Mouse (Mus musculus) WW6 (cell line): ENCODE data around the gene Gnaz.
A peak's percentile ranks its signal among the peaks of the same experiment; 100 is the strongest.
"Not testable (repeated sequence)": the region's sequence is repeated elsewhere in the genome, so short reads cannot be mapped to it uniquely, and the experiment has no call there.

Experiments
- DNase-seq: peaks from one replicate; pipeline ENCODE4 v3.0.0-alpha.2; 2013; ENCODE audit warnings: low read depth, low spot score

The Gnaz gene

DNA sequence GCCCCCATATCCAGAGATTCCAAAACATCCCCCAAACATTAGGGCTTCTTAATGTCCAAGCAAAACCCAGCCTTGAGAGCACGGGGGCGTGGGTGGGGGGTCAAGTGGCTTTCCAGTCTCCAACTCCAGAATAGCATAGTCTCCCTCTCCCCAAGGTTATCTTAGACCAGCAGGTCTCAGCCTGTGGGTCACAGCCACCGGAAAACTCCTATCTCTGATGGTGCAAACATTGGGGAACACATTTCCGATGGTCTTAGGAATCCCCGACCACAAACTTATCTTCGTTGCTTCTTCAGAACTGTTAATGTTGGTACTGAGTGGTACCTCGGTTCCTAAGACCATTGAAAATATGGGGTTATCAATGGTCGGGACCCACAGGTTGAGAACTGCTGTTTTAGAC, 61.8 kb downstream of the Gnaz start:
- DNase-seq: no peak

DNA sequence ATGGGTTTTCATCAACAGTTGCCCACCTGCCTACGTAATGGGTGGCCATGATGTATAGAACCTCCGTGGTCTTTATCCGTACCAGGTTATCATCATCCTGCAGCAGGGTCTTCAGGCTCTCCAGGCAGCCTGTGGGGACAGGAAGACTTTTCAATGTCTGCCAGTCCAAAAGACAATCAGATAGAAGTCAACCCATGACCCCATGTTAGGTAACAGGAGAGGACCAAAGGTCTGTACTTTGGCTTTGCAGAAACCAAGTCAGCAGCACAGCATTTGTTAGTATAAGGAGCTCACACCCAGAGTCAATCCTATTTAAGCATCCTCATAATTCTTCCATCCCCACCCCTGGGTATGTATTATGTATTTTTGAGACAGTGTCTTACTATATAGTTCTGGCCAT, 62.7 kb downstream of the Gnaz start:
- DNase-seq: no peak

DNA sequence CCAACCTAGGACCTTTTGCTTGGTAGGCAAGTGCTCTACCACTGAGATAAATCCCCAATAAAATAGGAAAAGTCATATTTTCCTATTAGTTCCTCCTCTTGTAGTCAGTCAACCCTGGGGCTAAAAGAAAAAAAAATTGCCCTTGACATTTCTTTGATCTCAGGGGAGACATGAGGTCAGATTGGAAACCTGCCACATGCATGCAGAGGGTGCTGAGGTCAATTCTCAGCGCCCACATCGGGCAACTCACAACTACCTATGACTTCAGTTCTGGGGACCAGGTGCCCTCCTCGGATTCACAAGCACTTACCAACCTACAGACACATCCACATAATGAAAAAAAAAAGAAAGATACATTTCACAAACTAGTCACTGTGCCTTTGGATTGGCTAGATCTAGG, 63.3 kb downstream of the Gnaz start:
- DNase-seq: no peak

DNA sequence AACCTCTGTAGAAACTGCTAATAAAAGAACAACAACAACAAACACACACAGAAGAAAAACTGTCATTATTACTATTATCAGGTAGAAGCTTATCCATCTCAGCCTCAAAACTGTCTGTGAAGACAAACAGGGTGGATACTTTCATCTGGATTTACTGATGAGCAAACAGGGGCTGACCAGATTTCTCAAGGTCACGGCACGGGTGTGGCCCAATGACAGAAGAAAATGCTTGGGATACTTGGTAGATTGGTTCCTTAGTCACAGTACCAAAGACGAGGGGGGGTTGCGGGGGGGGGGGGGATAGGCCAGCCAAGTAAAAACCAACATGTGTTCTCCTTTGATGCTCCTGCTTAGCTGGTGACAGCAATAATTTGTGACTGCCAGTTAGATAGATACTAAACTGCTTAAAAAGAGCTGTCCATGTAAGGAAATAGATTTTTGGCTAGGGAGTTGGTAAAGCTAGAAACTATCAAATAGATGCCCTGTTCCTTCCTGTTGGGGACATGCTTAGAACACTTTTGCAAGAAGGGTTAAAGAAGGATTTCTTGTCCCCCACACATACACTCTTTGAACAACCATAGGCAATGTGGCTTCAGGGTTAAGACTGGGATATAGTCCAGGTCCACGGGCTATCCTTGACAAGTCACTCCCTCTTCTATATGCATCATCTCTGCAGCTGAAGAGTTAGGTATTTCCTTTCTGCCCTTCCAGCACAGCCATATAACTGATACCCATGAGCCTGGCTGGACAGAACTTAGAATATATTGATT, 64.6 kb downstream of the Gnaz start:
- no peak for DNase-seq

DNA sequence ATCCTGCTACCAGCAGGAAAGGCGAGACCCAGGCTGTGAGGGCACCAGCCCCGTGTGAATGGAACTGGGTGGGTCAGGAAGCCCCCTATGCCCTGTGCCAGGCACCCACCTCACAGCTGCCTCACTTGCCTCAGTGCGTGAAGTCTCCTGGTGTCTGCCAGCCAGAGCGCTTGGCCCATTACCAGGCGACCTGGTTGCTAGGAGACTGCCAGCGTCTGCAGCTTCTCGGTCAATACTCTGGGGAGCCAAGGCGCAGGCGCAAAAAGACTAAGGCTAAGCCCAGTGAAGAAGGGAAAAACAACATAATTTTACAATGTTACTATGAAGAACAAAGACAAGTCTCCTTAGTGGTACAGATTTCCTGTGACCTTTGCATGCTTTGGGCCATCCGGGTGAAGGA, 65.4 kb downstream of the Gnaz start, which contains the start of gene Rsph14:
Gene Rsph14 (minus strand): TSS at position 192 of the 400 bp plus-strand sequence.
- DNase-seq: no peak

DNA sequence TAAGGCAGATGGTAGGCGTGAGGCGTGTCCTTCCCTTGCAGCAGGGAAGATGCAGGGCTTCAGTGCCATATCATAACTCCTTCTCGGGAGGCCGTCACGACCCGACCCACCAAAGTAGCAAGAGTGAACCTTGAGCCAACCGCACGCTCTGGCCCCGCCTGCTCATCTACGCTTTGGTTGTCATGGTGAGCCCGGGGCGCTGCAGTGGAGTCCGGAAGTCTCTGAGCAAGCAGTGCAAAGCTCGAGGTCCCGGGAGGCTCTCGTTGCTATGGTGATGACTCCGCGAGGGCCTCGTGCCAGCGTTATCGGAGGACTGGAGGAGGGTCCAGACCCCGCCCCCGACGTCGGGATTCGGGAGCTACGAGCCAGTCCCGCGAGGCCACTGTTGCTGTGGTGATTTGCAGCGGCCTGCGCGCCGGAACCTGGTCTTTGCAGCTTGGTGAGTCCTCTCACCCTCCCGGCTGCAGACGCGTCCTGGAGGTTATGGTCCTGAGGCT, 70.0 kb downstream of the Gnaz start, which contains the start of gene Rab36:
Gene Rab36 (plus strand): TSS at position 176 of the 497 bp plus-strand sequence.
- DNase-seq: peak; percentile 86

DNA sequence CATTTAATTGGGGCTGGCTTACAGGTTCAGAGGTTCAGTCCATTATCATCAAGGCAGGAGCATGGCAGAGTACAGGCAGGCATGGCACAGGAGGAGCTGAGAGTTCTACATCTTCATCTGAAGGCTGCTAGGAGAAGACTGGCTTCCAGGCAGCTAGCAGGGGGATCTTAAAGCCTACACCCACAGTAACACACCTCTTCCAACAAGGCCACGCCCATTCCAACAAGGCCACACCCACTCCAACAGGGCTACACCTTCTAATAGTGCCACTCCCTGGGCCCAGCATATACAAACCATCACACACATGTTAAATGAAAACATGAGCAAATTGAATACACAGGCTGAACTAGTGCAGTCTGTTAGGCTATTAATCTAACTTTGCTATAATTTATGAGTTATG, 75.1 kb downstream of the Gnaz start:
- not testable (repeated sequence) for DNase-seq

DNA sequence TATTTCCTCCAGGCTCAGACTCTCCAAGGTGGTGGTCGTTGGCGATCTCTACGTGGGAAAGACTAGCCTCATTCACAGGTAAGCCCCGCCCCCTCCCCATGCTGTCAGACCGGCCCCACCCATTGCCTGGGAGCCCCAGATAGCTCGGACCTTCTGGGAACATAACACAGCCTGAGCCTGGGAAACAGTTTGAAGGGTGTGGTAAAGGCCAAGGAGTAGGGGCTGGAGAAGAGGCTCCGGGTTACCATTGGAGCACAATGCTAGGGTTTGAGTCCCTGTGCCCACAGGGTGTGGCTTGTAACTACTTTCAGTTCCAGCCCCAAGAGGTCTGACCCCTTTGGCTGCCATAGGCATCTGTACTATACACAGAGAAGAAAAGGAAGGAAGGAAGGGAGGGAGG, 77.5 kb downstream of the Gnaz start:
- DNase-seq: no peak

DNA sequence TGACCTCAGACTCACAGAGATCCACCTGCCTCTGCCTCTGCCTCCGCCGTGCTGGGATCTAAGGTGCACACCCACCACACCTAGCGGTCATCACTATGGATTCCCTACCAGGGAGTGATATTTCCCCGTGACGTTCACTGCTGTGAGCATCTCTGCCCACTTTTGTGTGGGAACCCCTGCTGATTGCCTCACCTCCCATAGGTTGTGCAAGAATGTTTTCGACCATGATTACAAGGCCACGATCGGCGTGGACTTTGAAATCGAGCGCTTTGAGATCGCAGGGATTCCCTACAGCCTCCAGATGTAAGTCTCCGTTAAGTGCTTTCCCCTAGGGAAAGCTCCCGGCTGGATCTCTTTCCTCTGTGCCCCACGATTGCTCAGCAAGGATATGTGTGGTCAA, 78.9 kb downstream of the Gnaz start:
- no peak for DNase-seq

DNA sequence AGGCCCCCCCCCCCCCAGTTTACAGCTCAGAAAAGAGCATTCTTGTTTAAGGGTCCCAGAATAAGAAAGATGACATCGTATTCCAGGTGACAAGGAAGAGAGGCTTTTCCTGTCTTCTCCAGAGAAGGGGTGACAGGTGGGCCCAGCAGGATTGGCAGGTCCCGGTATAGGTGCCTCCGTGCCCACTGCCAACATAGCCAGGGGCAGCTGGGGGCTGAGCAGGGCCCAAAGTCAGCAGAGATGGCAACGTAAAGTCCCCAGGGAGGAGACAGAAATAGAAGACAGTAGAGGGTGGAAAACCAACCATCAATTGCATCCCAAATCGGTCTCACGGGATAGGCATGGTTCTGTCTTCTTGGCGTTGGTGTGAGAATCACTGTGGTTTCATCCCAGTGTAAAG, 81.7 kb downstream of the Gnaz start:
- DNase-seq: no peak

DNA sequence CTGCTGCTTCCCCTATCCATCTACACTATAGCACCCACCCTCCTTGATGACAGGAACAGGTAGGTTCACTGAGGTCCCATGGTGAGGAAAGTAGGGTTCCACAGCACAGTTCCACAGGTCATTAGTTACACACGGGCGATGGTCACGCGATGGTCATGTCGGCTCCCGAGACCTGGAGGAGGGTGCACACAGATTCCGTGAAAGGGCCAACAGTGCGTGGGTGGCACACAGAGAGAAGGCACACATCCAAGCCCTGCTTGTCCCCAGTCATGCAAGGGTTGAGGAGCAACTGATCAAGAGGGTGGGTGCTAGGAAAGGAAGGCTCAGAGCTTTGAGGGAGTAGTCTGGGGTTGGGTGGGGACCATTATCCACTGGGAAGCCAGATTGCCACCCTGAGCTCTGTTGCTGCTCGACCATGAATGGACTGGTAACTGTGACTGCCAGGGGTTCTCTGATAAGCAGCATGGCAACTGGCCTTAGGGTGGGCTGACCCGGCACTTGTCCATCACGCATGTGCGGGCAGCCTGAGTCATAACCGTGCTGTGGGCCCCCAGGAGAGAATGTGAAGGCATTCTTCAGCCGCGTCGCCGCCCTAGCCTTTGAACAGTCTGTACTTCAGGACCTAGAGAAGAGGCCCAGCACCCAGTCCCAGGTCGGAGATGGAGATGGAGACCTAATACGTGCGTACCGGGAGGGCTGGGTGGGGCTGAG, 84.5 kb downstream of the Gnaz start:
- DNase-seq: no peak

DNA sequence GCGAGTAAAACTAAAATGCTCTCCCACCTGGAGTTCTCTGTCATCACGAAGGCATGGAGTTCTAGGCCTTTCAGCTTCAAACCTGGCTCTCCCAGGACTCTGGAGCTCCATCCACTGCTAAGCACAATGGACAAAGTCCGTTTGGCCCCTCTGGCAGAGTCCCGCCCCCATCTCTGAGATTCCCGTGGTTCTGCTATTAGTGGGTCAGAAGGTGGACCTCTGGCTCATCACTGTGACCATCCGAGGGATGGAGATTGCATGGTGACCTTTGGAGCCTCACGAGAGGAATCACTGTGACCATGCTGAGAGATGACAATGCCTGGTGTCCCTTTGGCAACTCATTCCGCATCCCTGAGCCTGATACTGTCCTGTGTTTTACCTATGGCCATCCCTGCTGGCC, 85.9 kb downstream of the Gnaz start:
- DNase-seq: no peak

DNA sequence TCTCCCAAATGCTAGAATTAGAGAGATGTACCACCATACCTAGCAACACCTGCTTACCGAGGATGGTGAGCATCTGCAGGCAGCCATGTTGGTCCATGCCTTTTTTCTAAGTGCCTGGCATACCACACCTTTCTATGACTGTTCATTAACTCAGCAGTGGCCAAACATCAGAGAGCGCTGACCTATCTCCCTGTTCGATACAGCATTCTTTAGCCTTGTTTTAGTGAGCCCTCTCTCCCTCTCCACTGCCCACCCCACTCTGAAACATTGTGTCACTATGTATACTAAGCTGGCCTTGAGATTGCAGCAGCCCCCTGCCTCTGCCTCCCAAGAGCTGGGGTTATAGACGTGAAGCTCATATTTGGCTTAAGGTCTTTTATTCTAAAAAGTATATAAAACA, 86.7 kb downstream of the Gnaz start:
- DNase-seq: no peak

DNA sequence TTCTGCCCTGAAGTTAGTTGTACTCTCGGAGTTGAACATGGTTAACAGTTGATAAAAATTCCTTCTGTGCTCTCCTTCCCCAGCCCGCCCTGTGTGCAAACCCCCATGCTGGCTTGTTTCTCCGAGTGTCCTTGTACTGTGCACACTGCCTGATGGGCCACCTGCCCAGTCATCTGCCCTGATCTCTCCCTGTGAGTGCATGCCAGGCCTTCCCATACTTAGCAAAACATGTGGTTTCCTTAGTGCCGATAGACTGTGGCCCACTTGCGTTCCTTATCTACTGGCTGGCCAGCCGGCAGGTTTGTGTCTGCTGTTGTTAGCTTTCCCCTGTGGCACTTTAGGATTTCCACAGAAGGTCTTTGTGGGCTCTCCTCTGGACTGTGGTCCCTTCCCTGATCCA, 87.1 kb downstream of the Gnaz start:
- no peak for DNase-seq

DNA sequence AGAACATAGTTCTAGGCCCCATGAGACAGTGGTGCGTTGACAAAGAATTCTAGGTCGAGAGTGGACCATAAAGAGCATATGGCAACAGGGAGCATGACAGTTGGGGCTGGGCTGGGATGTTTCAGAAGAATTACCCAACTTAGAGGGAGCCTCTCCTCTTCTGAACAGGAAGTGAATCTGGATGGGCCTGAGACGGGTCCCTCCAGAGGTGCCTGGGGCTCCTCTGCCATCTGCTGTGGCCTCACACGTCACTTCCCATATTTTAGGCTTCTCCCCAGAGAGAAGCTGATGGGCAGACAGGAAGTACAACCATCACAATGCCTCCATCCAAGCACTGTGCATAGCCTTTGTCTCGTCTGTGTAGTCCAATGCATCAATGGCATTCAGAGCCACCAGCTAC, 88.7 kb downstream of the Gnaz start:
- no peak for DNase-seq

DNA sequence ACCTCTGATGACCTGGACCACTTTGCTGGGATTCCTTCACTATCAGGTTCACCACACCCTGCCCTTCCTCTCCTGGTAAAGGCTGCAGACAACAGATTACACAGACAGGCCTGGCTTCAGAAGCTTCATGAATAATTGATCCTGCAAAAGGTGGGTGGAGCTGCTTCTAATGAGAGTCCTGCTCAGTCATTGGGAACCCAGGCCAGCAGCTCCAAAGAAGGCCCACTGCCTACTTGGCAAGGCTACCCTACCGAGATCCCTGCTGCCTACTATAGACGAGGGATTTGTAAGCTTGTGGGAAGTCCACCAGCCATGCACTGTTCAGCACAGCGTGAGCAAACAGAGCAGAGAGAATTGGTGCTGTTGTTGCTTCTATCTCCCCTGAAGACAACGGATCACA, 89.3 kb downstream of the Gnaz start:
- DNase-seq: no peak

DNA sequence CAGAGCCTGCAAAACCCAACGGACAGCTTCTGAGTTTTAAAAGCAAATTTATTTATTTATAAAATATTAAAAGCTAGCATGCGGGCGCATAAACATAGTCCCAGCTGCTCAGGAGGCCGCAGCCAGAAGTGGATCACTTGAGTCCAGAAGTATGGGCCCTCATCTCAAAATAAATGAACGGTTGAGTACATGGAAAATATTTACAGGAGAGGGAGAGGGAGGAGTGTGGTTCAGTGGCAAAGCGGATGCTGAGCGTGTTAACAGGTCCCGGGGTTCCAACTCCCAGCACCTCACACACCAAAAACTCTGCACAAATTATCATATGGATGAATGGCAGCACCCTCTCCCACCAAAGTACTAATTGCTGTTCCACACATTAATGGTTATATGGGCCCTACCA, 91.4 kb downstream of the Gnaz start:
- DNase-seq: no peak

DNA sequence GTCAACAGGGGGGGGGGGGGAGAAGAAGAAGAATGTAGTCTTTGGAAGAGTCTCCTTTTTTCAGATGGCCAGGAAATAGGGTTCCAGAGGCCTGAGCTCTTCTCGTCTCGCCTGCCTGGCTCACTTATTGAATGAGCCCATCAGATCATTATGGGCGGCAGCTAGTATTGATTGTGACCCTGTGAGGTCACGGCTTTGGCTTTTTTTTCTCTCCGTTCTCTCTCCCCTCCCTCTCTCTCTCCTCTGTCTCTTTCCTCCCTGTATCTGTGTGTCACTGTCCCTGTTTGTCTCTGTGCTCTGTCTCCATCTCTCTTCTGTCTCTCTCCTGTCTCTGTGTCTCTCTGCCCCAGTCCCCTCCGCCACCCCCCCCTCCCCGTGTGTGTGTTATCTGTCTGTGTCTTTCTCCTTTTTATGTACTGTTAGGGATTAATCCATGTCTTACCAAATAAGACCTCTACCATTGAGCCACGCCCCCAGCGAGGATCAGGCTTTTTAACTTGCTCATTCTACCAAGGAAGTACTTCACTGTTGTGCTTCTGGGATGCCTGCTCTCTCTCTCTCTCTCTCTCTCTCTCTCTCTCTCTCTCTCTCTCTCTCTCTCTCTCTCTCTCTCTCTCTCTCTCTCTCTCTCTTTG, 91.9 kb downstream of the Gnaz start:
- no peak for DNase-seq

DNA sequence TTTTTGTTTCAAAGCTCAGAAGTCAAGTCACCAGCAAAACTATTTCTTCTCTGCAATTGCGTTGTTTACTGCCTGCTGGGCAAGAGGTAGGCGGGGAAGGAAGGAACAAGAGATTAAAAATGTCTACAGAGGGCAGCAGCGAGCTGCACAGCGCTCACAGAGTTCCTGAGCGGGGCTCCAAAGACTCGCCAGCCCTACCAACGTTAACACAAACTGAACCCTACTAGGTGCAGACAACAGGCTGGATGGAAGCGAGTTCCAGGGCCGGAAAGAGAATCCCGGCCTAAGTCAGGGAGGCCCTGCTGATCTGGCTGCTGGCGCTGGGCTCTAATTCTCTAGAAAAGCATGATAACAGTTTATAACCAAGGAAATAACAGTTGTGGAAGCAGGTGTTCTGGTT, 92.4 kb downstream of the Gnaz start:
- no peak for DNase-seq

DNA sequence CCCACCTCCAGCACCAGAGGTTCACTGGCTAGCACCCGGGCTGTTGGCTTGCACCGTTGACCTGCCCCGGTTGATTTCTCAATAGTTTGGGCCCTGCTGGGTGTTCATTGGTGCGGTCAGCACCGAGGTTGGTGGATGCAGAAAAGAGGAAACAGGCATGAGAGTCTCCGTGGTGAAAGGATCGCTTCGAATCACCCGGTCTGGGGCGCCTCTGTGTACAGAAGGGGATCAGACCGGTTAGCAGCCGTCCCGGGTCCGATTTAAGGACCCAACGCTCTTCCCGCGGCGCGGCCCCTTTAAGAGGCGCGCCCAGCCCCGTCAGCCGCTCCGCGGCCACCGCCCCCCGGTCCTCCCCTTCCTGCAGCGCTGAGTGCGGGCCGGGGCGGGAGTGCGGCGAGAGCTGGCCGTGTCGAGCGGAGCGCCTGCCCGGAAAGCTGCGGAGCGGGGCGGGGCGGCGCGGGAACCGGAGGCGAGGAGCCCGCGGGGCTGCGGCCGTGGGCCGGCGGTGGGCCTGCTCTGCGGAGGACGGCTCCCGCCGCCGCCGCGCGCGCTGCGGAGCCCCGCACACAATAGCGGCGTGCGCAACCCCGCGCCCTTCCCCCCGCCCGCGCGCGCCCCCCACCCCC, 93.4 kb downstream of the Gnaz start, which contains the start of gene Bcr:
Gene Bcr (plus strand): TSS at position 376 of the 626 bp plus-strand sequence.
- no peak for DNase-seq

DNA sequence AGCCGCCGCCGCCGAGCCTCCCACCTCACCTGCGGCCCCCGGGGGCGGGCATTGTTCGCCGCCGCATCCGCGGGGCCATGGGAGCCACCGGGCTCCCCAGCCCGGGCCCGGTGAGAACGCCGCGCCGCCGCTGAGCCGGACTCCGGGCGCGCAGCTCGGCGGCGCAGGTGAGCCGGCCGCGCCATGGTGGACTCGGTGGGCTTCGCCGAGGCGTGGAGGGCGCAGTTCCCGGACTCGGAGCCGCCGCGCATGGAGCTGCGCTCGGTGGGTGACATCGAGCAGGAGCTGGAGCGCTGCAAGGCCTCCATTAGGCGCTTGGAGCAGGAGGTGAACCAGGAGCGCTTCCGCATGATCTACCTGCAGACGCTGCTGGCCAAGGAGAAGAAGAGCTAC, 93.9 kb downstream of the Gnaz start:
- no peak for DNase-seq
